Mouse (Mus musculus): Measurements from ENCODE around the gene Arf6.
A peak's percentile ranks its signal among the peaks of the same experiment; 100 is the strongest.
"Not testable (repeated sequence)": the region's sequence is repeated elsewhere in the genome, so short reads cannot be mapped to it uniquely, and the experiment has no call there.

Gene Arf6

GRCm38 (mm10) chr12:69371854-69372671, at the start of gene Arf6, which contains the start of gene Gm9887:
TSS of gene Arf6 (plus strand) at chr12:69372150.
TSS of gene Gm9887 (minus strand) at chr12:69372458.
- DNase-seq (ENCODE audit: extremely low read depth, low read depth), result peak; percentile 74

- DNase-seq (ENCODE audit: extremely low read depth, low read depth), result no peak
Measured at GRCm38 (mm10) chr12:69331187-69331586, 40.8 kb upstream of the Arf6 start.

- peak; percentile 51 for DNase-seq (ENCODE audit: extremely low read depth, low read depth)
Measured at GRCm38 (mm10) chr12:69332147-69332546, 39.8 kb upstream of the Arf6 start.

- DNase-seq (ENCODE audit: extremely low read depth, low read depth), result peak; percentile 26
Measured at GRCm38 (mm10) chr12:69333547-69333946, 38.4 kb upstream of the Arf6 start.

- no peak for DNase-seq (ENCODE audit: extremely low read depth, low read depth)
Measured at GRCm38 (mm10) chr12:69349928-69350327, 22.0 kb upstream of the Arf6 start.

GRCm38 (mm10) chr12:69351685-69352084, 20.3 kb upstream of the Arf6 start:
- DNase-seq (ENCODE audit: extremely low read depth, low read depth), result no peak

GRCm38 (mm10) chr12:69356546-69357299, 15.2 kb upstream of the Arf6 start, which contains the start of gene Nemf:
TSS of gene Nemf (minus strand) at chr12:69357165.
- peak; percentile 84 for DNase-seq (ENCODE audit: extremely low read depth, low read depth)

- no peak for DNase-seq (ENCODE audit: extremely low read depth, low read depth)
Measured at GRCm38 (mm10) chr12:69357300-69357646, 14.7 kb upstream of the Arf6 start.

- peak; percentile 82 for DNase-seq (ENCODE audit: extremely low read depth, low read depth)
Measured at GRCm38 (mm10) chr12:69360655-69360996, 11.3 kb upstream of the Arf6 start.

GRCm38 (mm10) chr12:69360997-69361899, 10.7 kb upstream of the Arf6 start:
- DNase-seq (ENCODE audit: extremely low read depth, low read depth), result peak; percentile 87

- no peak for DNase-seq (ENCODE audit: extremely low read depth, low read depth)
Measured at GRCm38 (mm10) chr12:69361919-69362318, 10.0 kb upstream of the Arf6 start.

- peak; percentile 73 for DNase-seq (ENCODE audit: extremely low read depth, low read depth)
Measured at GRCm38 (mm10) chr12:69362388-69362787, 9.6 kb upstream of the Arf6 start.

GRCm38 (mm10) chr12:69363110-69363509, 8.8 kb upstream of the Arf6 start:
- not testable (repeated sequence) for DNase-seq (ENCODE audit: extremely low read depth, low read depth)

- no peak for DNase-seq (ENCODE audit: extremely low read depth, low read depth)
Measured at GRCm38 (mm10) chr12:69363899-69364762, 7.8 kb upstream of the Arf6 start.

GRCm38 (mm10) chr12:69365757-69366156, 6.2 kb upstream of the Arf6 start:
- no peak for DNase-seq (ENCODE audit: extremely low read depth, low read depth)

- DNase-seq (ENCODE audit: extremely low read depth, low read depth), result no peak
Measured at GRCm38 (mm10) chr12:69366424-69366823, 5.5 kb upstream of the Arf6 start.

- no peak for DNase-seq (ENCODE audit: extremely low read depth, low read depth)
Measured at GRCm38 (mm10) chr12:69367557-69367956, 4.4 kb upstream of the Arf6 start.

GRCm38 (mm10) chr12:69370936-69371335, 1.0 kb upstream of the Arf6 start:
- DNase-seq (ENCODE audit: extremely low read depth, low read depth), result no peak

GRCm38 (mm10) chr12:69371421-69371853, 513 bp upstream of the Arf6 start:
- DNase-seq (ENCODE audit: extremely low read depth, low read depth), result peak; percentile 70

- DNase-seq (ENCODE audit: extremely low read depth, low read depth), result no peak
Measured at GRCm38 (mm10) chr12:69372731-69373331, 881 bp downstream of the Arf6 start.
